Mouse (Mus musculus): ENCODE results near the gene Lrrc28.
A peak's percentile ranks its signal among the peaks of the same experiment; 100 is the strongest.

Lrrc28 gene

DNA sequence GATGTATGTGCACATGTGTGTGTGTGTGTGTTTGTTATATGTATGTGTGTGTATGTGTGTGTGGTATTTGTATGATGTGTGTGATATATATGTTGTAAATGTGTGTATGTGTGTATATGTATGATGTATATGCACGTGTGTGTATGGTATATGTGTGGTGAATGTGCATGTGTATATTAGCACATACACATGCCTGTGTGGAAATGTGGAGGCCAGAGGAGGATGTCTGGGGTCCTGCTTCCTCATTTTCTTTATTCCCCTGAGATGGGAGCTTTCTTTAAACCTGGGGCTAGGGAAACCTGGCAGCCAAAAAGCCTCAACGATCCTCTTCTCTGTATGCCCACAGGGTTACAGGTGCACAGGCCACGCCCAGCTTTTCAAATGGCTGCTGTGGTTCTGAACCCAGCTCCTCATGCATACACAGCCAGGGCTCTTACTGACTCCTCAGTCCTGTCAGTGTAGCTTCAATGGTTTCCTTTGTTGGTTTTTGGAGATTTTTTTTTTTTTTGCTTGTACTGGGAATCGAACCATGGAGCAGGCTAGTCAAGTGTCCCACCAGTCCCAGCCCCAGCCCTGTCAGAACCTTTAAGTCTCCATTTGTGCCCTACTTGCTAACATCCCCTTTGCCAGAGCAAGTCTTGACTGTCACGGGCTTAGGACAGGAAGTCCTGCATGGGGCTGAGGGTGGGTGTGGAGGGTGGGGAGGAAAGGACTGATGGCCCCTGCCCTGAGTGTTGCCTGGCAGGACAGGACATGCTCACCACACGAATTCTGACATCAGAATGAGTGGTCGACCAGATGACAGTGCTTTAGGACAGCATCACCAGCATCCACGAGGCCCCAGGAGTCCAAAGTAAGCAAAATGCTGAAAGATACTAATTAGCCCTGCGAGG is 151.0 kb downstream of the Lrrc28 start:
- no peak for DNase-seq (ENCODE audit: low read depth, low spot score)

- peak; percentile 98 for DNase-seq (ENCODE audit: low read depth, low spot score)
Observed at GRCm38 (mm10) chr7:67487889-67488411, 157.1 kb downstream of the Lrrc28 start.

DNA sequence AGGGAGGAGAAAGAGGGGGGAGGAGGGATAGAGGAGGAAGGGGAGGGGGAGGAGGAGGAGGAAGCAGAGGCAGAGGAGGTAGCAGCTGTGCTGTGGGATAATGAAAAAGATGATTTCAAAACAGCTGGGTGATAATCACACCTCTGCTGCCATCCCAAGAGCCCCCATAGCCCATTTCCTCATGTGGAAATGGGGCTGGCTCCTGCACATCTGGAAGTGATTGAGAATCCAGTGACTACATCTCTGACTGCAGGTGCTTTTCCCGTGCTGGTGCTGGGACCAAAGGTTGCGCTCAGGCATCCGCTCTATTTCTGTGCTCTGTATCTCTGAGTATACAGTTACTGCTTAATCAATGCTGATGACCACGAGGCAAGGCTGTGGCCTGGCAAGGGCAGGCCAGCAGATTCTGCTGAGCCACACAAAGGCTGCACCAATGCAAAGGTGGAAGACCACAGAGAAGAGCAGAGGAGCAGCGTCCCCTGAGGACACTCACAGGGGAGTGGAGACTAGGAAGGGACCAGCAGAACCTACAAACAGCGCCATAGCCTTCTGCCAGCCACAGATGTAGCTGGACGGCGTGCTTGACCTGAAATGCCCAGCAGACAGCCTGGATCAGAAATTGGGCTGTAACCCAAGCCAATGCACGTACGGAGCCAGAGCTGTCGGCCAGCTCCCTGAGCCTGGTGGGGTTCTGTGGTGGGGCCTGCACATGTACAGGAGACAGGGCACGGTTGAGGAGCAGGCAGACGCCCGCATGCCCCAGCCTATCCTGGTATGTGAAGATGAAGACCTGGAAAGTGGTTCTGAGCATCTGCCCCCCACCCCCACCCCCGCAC is 157.9 kb downstream of the Lrrc28 start:
- peak; percentile 92 for DNase-seq (ENCODE audit: low read depth, low spot score)

GRCm38 (mm10) chr7:67486417-67486816 is 158.7 kb downstream of the Lrrc28 start:
- DNase-seq (ENCODE audit: low read depth, low spot score) = no peak

GRCm38 (mm10) chr7:67483698-67484097 is 161.4 kb downstream of the Lrrc28 start:
- no peak for DNase-seq (ENCODE audit: low read depth, low spot score)

DNA sequence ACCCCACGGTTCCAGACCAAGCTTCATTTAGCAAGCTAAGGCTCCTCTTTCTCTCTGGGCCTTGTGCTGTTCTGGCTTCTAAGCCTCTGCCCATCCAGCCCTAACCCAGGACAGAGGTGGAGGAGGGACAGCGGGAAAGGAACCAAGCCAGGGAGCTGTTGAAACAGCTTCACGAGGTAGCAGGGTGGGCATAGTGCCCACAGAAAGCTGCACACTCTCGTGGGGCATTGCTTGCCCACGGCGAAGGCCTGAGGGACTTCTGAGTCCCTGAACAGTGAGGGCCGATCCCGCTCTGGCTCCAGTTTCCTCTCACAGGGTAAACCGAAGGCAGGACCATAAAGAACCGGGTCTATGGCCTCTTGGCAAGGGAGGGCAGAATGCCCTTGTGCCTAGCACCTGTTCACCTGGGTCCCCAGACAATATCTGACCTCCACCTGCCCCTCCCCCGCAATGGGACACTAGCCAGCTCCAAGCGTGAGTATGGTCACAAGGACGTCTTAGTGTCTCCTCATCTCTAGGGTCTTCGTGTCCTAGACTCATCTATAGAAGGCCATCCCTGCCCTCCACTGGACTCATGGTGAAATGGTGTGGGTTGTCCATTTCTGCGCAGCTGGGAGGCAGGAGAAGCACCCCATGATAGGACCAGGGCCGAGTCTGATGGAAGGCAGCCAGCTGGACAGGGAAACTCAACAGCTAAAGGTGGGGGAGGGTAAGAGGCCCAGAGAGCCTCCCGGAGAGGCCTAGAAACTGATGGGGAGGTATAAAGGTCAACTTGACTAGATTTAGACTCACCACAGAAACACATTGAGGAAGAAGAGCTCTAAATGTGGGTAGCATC is 165.3 kb downstream of the Lrrc28 start:
- DNase-seq (ENCODE audit: low read depth, low spot score) = no peak

DNA sequence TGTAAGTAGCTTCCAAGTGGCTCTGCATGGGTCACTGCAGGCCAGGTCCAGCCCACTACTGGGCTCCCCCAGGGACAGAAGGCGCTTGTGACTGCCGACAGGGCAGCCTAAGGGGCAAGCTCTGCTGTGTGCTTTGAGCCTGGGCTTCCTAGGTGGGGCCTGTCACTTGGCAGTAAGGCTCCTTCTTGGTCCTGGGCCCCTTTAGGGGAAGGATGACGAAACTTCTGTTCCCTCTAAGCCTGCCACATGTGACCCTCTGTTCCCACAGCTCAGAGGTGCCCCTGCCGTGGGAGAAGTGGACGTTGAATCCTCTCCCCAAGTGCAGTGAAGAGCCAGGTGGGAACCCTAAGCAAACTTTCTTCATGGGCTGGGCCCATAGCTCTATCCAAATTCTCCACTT is 165.9 kb downstream of the Lrrc28 start:
- DNase-seq (ENCODE audit: low read depth, low spot score) = no peak

- peak; percentile 88 for DNase-seq (ENCODE audit: low read depth, low spot score)
Observed at GRCm38 (mm10) chr7:67477996-67478395, 167.1 kb downstream of the Lrrc28 start.

GRCm38 (mm10) chr7:67471295-67471694 is 173.8 kb downstream of the Lrrc28 start:
- DNase-seq (ENCODE audit: low read depth, low spot score) = no peak

DNA sequence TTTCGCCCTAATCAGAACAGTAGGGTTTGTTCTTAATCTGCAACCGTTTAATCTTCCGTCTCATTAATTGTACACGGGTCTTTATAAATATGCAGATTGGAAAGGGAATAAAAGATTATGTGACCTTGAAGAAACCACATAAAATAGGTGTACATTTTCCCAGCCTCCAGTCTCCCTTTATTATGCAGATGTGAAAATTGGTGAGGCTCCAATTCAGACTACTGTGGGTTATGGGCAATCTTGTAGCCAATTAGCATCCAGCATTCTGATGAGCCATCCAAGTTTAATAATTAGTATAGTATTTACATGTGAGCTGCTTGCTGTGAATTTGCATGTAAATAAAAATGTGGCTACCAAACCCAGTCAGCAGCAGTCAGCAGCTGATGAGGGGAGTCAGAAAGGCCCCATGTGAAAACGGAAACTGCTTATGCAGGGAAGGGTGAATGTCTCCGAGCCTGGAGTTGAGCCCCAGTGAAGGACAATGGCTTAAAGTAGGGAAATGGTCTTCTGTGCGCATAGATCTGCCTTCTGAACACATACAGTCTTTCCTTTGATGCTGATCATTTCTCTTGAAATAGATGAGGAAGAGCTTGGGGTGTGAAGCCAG is 176.2 kb downstream of the Lrrc28 start:
- DNase-seq (ENCODE audit: low read depth, low spot score) = no peak

DNA sequence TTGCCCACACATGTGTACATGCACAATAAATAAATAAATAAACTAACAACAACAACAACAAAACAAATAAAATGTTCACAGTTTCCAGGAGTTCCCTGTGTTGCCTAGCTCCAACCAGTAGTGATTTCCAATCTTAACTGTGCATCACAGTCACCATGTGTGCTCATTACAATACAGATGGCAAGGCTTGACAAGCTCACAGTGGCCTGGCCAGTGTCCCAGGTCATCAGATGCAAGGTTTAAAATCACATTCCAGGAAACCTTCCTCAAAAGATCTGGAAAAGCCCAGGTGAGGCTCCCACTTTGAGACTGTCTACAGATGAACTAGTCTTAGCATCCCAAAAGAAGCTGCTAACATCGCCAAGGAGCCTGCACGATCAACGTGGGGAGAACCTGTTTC is 176.9 kb downstream of the Lrrc28 start:
- DNase-seq (ENCODE audit: low read depth, low spot score) = peak; percentile 61

GRCm38 (mm10) chr7:67466322-67466721 is 178.7 kb downstream of the Lrrc28 start:
- DNase-seq (ENCODE audit: low read depth, low spot score) = no peak

DNA sequence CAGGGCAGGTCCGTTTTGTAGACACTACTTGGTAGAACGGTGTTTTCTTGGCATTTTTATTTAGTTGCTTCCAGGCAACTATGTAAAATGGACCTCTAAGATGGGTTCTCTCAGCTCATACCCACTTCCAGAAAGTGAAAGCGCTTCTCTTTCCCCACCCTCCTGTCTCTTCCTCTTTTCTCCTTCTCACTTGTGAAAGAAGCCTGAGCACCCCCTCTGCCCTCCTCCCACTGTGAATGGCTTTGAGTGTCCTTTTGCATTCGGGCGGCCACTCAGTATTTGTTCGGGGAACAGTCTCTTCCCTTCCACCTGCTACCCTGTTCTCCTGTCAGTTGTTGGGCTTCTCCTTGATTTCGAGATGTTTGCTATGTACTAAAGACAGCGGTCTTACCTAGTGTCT is 180.4 kb downstream of the Lrrc28 start:
- DNase-seq (ENCODE audit: low read depth, low spot score) = no peak

DNA sequence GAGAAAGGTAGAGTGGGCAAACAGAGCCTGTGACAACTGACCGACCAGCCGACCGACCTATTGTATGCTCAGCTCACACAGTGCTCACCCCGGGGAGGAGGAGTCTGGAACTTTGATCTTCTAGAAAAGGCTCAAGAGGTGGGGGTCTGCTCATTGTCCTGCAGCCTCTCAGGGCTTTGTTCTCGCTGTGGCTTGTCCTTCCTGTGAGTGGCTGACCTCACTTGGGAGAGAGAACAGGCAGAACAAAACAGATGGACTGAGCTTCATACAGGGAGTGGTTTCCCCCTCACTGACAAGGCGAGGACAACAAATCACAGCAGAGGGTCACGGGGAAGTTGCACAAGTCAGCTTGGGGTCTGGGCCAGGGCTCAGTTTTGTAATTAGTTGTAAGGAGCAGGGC is 181.5 kb downstream of the Lrrc28 start:
- no peak for DNase-seq (ENCODE audit: low read depth, low spot score)
